Mouse (Mus musculus): ENCODE data around the gene Zfp800.

The Zfp800 gene

DNA sequence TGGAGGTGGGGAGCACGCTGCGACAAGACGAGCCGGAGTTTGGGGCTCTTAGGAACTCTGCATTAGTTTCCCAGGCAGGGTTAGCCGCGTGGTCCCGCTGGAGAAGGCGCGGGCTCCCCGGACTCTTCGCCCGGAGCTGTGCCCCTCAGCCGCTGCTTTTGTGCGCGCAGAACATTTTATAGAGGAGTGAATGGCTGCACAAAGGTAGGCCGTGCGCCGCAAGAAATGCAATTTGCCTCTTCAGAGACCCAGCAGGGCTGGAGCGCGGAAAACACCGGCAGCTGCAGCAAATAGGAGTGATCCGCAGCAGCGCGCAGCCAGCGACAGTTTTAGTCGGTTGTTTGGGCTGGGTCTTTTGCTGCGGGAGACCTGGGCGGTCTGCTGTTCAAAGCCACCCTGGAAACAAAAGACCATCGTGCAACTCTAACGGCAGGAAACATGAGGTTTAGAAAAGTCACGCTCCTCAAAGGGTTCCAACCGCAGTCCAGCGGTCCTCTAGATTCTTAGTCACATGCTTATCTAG lies at the start of gene Zfp800:
Gene Zfp800 (minus strand): TSS at position 325 of the 523 bp plus-strand sequence.
- DNase-seq (ENCODE audit: low read depth) = no peak

DNA sequence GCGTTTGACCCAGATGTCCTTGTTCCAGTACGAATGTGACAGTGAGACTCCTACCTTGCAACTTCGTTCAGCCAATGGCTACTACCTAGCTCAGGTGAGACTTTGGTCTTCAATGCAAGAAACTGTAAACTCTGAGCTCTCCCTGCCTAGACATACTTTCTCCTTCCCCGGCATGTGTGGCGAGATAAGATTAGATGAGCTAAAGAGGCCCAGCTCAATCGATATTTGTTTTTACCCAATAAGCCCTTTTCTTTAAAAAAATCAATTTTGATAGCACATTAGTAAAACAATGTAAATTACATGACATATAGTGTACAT lies 33.7 kb upstream of the Zfp800 start:
- no peak for DNase-seq (ENCODE audit: low read depth)

DNA sequence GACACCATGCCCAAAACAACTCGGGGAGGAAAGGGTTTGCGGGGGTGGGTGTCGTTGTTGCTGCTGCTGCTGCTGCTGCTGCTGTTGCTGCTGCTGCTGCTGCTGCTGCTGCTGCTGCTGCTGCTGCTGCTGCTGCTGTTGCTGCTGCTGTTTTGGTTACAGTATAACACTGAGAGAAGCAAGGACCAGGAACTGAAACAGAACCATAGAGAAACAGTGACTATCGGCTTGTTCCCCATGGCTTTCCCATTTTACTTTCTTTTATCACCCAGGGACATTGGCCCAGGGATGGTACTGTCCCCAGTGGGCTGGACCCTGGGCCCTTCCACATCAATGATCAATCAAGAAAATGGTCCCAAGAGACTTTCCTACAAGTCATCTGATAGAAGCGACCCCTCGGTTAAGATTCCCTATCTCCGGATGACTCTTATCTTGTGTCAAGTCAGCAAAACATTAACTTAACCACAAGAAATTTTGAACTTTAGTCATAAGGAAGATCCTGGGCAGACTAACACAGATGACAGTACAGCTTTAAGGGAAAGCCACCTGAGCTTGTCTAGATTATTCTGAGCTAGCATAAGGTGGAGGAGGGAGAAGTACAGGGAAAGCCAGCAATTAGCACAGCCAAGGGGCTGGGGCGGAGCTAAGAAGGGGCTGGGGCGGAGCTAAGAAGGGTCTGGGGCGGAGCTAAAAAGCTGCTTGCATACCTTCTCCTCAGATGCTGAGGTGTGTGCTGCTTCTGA lies 33.2 kb upstream of the Zfp800 start:
- DNase-seq (ENCODE audit: low read depth) = no peak

DNA sequence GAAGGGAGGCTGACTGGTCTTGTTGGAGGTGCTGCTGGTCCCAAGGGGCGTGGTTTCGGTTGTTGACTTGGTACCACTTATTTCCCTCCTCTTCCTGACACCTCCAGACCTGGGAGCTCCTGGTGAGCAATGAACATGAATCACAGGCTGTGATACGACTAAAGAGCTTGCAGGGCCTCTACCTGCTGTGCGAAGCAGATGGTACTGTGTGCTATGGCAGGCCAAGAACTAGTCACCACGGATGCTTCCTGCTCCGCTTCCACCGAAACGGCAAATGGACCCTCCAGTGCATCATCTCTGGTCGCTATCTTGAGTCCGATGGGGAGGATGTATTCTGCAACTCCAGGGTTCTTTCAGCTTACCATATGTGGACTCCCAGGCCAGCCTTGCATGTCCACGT lies 32.1 kb upstream of the Zfp800 start:
- DNase-seq (ENCODE audit: low read depth) = no peak

DNA sequence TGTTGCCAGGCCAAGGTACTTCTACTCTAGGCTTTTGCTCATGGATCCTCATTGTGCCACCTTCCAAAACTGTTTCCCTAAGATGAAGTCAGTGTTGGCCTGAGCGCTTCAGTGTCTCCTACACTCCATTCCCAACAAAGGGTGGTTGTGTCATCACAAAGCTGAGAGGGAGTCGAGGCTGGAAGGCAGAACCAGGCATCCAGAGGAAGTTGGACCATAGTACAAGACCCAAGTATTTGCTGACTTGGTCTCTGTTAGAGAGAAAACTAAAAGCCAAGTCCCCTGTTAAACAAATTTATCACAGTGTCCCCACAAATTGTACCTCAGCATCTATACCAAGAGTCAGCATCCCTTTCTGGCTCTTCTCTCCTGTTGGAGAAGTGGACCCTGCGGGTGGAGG lies 30.5 kb upstream of the Zfp800 start, which contains the start of gene Gcc1:
Gene Gcc1 (minus strand): TSS at position 101 of the 400 bp plus-strand sequence.
- no peak for DNase-seq (ENCODE audit: low read depth)

DNA sequence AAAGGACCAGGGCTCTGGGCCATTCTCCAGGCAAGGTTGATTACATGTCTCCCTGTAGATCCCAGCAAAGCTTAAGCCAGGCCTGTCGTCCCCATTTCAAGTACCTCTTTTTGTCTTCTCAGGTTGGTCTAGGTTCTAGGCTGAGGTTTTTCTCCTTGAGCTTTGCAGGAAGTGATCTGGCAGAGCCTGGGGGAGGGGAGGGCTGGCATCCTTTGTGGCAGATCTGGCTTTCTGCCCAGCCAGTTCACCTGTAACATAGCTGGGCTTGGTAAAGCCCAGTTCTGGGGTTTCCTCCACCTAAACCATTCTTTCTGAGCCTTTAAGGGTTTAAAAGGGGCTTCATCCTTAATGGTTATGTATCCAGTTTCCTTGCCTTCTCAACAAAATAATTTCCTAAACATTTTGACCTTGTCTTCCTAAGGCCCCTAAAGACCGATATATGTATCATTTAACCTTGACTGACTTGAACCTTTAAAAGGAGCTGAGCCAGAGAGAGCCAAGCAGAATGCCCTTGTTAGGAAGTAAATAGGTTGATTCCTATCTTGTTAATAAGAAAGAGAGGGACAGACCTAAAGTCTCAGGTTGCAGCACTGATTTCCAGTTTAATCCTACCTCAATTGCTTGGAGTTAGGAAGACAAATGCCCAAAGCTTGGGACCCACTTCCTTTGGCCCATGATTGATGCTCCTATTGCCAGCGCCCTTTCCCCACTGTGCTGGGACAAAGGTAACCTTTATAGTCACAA lies 29.5 kb upstream of the Zfp800 start, which contains the start of gene Fscn3:
Gene Fscn3 (plus strand): TSS at position 694 of the 744 bp plus-strand sequence.
- DNase-seq (ENCODE audit: low read depth) = no peak

DNA sequence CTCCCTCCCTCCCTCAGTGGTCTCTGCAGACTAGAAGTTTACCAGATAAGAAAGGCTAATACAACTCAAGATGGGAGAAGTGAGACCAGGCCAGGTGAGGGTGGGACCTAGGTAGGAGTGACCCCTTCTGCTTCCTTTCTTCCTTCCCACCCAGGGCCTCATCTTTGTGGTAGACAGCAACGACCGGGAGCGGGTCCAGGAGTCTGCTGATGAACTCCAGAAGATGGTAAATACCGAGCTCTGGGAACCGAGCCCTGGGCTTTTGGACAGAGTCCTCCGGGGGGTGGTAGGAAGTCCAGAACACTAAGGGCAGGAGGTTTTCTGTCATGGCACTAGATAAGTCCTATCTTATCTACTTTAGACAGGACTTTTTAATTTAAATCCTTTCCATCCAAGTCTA lies 27.2 kb upstream of the Zfp800 start:
- DNase-seq (ENCODE audit: low read depth) = no peak

DNA sequence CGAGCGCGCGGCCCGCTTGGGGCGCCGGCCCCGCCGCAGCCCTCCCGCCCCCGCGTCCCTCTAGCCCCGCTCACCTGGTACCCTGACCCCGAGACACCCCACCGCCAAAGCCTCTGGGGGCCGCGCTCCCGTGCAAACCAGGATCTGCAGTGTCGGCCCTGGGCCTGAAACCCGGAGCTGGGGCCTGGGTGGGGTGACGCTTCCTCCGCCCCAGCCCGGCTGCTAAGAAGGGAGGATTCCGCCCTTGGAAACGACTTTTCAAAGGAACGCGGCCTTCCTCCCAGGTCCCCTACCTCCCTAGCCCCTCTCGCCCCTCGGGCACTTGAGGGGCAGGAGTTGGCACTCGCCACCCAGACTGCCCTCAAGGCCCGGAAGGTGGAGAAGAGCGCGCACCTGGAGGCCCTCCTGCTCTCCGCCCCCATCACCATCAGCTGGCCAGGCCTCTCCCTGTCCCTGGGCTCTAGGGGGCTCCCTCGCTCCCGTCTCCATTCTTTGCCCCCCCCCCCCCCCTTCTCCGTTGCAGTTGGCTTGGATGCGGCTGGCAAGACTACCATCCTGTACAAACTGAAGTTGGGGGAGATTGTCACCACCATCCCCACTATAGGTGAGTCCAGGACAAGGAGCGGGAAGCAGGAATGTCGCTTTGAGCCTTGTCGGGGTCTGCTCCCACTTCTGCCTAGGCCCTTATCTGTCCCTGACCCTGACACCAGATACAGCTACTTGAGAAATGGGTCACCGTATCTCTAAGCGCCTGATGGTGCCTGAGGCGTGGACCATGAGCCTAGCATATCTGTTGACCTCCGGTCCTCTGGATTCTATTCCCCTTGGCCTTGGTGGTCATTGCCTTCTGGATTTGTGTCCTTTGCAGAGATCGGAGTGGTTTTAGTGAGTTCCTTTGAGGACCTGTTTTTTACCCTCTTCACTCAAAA lies 26.2 kb upstream of the Zfp800 start:
- DNase-seq (ENCODE audit: low read depth) = no peak

DNA sequence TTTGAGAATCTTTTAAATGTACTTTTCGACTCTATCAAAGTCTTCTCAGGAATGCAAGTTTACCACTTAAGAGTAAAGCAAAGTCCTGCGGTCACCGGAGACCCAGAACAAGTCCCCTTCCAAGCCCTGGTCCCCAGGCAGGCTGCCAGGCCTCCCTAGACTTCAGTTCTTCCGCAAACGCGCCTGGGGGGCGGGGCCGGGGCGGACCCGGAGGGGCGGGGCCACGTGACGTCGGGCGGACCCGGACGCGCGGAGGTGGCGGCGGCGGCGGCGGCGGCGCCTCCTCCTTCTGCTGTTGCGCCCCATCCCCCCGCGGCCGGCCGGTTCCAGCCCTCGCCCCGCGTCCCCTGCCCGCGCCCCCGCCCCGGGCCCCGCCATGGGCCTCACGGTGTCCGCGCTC lies 25.5 kb upstream of the Zfp800 start, which contains the start of gene Arf5:
Gene Arf5 (plus strand): TSS at position 248 of the 400 bp plus-strand sequence.
- DNase-seq (ENCODE audit: low read depth) = peak; percentile 69

DNA sequence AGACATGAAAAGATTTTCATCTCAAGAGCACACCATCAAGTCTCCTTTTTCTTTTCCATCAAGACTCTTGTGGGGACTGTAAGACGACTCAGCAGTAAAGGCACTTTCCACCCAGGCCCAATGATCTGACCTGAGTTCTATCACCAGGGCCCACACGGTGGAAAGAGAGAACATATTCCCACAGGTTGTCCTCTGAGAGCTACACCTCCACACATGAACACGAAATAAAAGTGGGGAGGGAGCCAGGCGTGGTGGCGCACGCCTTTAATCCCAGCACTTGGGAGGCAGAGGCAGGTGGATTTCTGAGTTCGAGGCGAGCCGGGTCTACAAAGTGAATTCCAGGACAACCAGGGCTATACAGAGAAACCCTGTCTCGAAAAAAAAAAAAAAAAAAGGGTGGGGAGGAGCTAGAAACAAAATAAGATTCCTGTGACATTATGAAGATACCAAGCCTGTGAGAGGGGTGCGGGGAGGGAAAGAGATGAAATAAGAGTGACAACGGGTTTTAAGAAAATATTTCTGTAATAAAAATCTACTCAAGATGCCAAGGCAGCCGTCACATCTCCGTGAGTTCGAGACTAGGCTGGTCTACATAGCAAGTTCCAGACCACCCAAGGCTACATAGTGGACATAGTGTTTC lies 25.0 kb upstream of the Zfp800 start:
- DNase-seq (ENCODE audit: low read depth) = no peak

DNA sequence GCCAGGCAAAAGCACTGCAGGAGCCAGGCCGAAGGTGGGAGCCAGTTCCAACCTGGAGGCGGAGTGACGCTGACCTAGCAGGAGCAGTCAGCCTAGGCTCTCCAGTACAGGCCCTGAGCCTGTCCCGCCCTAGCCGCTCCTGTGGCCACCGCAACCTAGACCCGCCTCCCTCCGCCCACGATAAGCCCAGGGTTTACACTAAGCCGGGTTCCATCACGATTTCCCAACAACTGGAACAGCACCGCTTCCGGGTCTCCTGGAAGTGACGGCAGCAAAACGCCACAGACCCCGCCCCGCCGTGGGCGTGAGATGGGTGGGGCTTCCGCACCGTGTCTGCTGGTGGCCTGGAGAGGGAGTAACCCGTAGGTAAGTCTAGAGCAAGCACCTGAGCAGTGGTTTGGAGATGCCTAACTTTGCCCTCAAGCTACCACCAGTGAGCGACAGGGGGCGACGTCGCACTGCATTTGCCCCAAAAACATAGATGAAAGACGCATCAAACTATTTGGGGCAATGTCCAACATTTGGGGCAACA lies 23.7 kb upstream of the Zfp800 start:
- DNase-seq (ENCODE audit: low read depth) = peak; percentile 91

DNA sequence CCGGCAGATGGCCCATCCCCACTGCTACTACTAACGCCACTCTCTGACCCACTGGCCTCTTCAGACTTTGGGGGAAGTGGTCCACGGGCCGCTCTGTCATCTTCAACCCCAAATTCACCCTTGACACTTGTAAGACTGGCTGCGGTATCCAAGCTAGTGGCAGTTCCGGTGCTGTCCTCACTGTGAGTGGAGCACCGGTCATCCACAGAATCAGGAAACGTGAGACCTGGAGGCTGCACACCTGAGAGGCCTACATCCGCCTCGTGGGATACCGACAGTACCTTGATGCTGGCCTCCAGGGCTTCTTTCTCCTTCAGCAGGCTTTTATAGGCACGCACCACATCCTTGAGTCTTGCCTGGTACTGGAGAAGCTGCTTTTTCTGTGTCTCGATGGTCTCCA lies 23.1 kb upstream of the Zfp800 start:
- DNase-seq (ENCODE audit: low read depth) = no peak

DNA sequence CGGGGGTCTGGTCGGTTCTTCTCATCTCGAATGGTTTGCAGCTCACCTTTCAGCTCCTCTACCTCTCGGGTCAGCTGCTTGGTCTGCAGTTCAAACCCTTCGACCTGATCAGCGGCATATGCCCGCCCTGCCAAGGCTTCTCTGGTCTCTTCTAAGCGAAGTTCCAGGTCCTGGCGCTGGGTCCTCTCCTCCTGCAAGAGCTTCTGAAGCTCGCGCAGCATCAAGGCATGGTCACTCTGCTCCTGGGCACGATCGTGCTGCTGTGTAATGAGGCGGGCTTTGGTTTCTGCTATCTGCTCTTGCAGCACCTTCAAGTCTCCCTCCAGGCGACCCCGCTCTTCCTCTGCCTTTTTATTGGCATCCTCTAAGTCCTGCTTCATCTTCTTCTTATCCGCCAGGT lies 22.6 kb upstream of the Zfp800 start:
- no peak for DNase-seq (ENCODE audit: low read depth)

DNA sequence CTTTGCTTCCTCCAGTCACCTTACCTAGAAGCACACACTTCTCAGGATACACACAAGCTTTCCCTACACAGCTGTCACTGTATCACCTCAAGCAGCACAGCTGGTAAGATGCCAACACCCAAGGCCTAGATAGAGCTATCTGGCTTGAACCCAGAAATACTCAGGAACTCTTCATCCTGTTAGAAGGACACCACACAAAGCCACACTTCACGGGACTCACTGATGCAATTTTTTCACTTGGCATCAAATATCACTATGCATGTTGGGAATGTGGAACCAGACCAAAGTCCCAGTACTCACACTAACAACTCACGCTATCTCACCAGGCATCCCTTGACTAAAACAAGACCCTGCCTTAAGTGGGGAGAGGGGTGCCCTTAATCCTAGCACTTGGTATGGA lies 21.9 kb upstream of the Zfp800 start:
- no peak for DNase-seq (ENCODE audit: low read depth)

DNA sequence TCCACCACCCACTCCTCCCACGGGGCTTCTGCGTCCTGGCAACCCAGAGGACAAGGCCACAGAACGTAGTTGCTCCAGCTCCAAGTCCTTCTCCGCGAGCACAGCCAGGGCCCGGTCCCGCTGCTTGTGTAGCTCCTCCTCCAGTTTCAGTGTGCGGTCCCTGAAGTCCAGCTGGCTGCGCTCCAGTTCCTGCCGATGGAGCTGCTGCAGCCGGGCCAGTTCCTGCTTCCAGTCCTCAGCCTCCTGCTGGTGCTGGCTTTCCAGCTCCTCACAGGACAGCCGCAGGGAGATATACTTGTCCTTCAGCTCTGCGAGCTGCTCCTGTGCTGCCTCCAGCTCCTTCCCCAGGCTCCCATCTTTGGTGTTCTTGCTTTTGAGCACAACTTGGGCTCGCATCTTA lies 20.6 kb upstream of the Zfp800 start:
- DNase-seq (ENCODE audit: low read depth) = no peak

DNA sequence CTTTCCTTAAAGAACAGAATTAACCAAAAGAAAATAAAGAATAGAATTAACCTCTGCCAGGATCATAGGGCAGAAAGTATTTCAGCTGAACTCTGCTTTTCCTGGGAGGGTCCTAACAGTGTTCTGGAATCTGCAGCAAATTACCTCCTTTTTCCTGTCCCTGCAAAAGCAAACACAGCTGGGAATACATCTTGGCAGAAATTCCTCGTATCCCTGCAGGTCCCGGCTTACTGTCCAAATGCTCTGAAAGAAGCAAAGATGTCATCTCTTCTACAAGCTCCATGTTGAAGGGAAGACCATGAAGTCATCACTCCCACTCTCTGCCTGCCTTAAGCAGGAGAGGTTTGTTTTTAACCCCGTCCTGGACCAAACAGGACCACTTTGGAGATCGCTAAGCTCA lies 19.2 kb upstream of the Zfp800 start:
- no peak for DNase-seq (ENCODE audit: low read depth)

DNA sequence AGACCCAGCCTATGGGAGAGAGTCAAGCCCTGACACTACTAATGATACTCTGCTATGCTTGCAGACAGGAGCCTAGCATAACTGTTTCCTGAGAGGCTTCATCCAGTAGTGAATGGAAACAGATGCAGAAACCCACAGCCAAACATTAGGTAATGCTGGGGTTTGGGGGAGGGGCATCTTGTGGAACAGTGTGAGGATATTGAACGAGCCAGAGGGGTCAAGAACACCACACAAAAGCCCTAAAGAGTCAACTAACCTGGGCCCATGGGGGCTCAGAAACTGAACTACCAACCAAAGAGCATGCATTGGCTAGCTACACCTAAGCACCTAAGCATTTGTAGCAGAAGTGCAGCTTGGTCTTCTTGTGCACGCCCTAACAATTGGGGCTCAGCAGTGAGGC lies 13.4 kb upstream of the Zfp800 start:
- no peak for DNase-seq (ENCODE audit: low read depth)

DNA sequence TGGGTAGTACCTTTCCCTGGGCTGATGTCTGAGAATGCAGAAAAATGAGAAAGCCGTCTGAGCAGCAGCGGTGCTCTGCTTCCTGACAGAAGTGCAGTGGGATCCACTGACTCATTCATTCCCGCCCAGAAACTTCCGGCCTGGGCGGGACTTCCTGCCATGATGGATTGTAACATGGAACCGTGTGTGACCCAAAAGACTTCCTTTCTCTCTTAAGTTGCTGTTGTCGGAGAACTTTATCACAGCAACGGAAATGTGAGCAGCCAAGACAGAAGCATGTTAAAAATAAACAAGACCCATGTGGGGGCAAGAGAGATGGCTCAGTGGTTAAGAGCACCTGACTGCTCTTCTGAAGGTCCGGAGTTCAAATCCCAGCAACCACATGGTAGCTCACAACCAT lies 12.2 kb upstream of the Zfp800 start:
- DNase-seq (ENCODE audit: low read depth) = no peak

DNA sequence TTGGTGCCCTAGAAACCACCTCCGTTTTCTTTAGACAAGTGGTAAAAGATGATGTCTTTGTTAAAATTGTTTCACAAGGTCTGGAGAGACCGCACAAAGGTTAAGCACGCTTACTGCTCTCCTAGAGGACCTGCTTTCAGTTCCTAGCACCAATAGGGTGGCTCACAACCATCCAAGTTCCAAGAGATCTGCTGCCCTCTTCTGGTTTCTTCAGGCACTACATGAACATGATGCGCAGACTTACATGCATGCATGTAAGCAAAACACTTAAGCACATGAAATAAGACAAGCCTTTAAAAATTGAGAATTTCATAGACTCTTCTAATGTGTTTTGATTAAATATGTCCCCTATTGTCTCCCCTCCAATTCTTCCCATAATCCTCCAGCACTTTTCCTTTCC lies 2.0 kb upstream of the Zfp800 start:
- no peak for DNase-seq (ENCODE audit: low read depth)

DNA sequence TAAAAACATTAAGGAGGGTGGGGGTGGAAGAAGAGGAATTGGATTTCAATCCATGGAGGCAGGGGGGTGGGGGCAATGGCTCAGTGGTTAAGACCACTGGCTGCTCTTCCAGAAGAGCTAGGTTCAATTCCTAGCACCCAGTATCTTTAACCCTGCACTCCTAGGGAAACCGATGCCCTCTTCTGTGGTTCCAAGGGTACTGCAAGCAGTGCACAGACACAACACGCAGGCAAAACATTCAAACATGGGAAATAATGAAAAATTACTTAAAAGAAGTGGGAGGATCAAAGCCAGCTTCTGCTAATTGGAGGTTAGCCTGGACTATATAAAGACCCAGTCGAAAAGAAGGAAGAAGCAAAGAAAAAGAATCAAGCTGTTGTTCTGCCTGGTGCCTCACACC lies 921 bp upstream of the Zfp800 start:
- DNase-seq (ENCODE audit: low read depth) = no peak

DNA sequence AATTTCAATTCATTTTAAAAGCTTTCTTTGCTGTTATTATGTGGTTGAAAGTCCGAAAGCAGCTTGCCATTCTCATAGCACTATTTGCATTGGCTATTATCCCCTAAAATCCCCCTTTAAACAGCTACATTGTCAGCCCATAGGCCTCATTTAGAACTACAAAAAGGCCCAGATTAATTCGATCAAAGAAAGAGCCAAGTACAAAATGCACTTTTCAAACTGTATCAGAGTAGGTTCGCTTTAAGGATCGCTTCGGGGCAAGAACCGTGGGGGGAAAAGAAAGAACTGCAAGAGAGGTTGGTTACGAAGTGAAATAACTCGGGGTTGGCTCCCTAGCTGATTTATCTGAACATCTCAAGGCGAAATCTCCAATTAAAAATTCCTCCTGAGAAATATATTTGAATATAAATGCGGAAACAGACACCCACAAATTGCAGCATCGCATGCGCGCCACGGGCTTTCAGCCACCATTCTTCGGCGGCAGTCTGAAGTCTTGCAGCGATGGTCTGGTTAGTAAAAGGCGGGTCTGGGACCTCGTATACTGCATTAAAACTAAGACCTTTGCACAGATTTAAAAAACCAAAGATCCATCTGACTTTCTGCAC lies 850 bp downstream of the Zfp800 start:
- no peak for DNase-seq (ENCODE audit: low read depth)
